ENCODE assay signal across 9 mouse cellular contexts in the genomic region with DNA sequence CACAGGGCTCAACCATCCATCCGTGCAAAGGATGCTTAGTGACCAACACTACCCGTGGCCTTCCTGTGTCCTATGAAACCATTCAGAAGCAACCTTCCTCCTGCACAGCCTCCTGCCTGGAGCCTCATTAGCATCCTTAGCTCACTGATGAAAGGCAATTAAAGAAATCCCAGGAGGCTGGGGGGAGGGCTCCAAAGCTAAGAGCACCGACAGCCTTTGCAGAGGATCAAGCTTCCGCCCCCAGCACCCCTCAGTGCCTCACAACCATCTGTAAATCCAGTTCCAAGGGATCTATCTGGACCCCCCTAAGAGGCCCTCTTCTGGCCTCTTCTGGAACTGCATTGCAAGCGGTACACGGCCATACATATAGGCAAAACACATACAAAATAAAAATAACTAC. TPM values are rescaled to one million over a fixed set of nuclear protein-coding genes. Genes with fewer than 3 reads are reported as not detected.
DNase-seq lines count a peak whose midpoint lies in the region; ATAC-seq and TF ChIP-seq lines count a peak whose summit lies in the region.
"Had no signal": no experiment of that assay in that cellular context is flagged by ENCODE, and none has a peak within 500 bp of the region (broad histone marks: within the 10 kb centered on the region; RNA-seq: fewer than 3 reads in every experiment).

No protein-coding gene starts in this region.

- 57% methylated on average over 6 of the region's 6 CpGs for WGBS in kidney, postnatal 0 days
- 50% methylated on average over 6 of the region's 6 CpGs for WGBS in kidney, embryonic 15.5 days
- WGBS in midbrain, embryonic 15.5 days = 38% methylated on average over 6 of the region's 6 CpGs
- WGBS in heart, embryonic 12.5 days = 54% methylated on average over 6 of the region's 6 CpGs

- no peak overlapping the region for H3K4me2 ChIP-seq in kidney, postnatal 0 days (ENCODE audit: low read length)
- no peak overlapping the region for H3K4me2 ChIP-seq in kidney, embryonic 15.5 days
- no peak overlapping the region for H3K4me2 ChIP-seq in midbrain, embryonic 15.5 days
- H3K4me2 ChIP-seq in heart, embryonic 12.5 days = no peak overlapping the region

- intact Hi-C loops in heart, postnatal 14 days (cut with DNase I) = no loop called here

- DNase-seq in kidney, postnatal 0 days (ENCODE audit: low spot score) = no peak
- DNase-seq in R1 (ENCODE audit: low read depth, low spot score) = peak; percentile 84
- peak; percentile 11 for DNase-seq in forelimb bud, embryonic 11.5 days (ENCODE audit: low read depth, low spot score)
- no peak for DNase-seq in heart, postnatal 14 days

- peaks cover 4% of the 10 kb centered on the region; the same call in 1 of the 2 replicates for H3K4me1 ChIP-seq in kidney, postnatal 0 days (replicated peaks; ENCODE audit: insufficient read depth, low read length)
- H3K4me1 ChIP-seq in kidney, embryonic 15.5 days = peaks cover 26% of the 10 kb centered on the region
- H3K4me1 ChIP-seq in midbrain, embryonic 15.5 days = peaks cover 18% of the 10 kb centered on the region
- no peaks in the 10 kb centered on the region for H3K4me1 ChIP-seq in heart, embryonic 12.5 days (replicated peaks)

- H3K27me3 ChIP-seq in kidney, postnatal 0 days (ENCODE audit: insufficient read depth, low read length) = no peaks in the 10 kb centered on the region
- no peaks in the 10 kb centered on the region for H3K27me3 ChIP-seq in kidney, embryonic 15.5 days
- no peaks in the 10 kb centered on the region for H3K27me3 ChIP-seq in midbrain, embryonic 15.5 days (replicated peaks)
- H3K27me3 ChIP-seq in heart, embryonic 12.5 days (replicated peaks) = 0 out of 2 replicates have a peak, but pooled peaks cover 3% of the 10 kb centered on the region

- ATAC-seq in kidney, postnatal 0 days (replicated peaks; ENCODE audit: low FRiP score, low read depth) = no peak
- no peak for ATAC-seq in kidney, embryonic 15.5 days (replicated peaks; ENCODE audit: low FRiP score)
- ATAC-seq in midbrain, embryonic 15.5 days (replicated peaks) = peak; percentile 45
- no peak for ATAC-seq in activated CD4-positive, CD25-positive, alpha-beta regulatory T cell, adult 4 months
- ATAC-seq in heart, embryonic 12.5 days (ENCODE audit: insufficient number of reproducible peaks, low FRiP score) = no peak

- no peak overlapping the region for H3K9ac ChIP-seq in kidney, postnatal 0 days (ENCODE audit: low read depth, low read length)
- H3K9ac ChIP-seq in kidney, embryonic 15.5 days = no peak overlapping the region
- H3K9ac ChIP-seq in midbrain, embryonic 15.5 days = no peak overlapping the region
- no peak overlapping the region for H3K9ac ChIP-seq in heart, embryonic 12.5 days

- H3K27ac ChIP-seq in kidney, postnatal 0 days = no peak overlapping the region
- H3K27ac ChIP-seq in kidney, embryonic 15.5 days = no peak overlapping the region
- no peak overlapping the region for H3K27ac ChIP-seq in midbrain, embryonic 15.5 days
- no peak overlapping the region for H3K27ac ChIP-seq in heart, embryonic 12.5 days (ENCODE audit: poor library complexity, severe bottlenecking)

- H3K9me3 ChIP-seq in kidney, postnatal 0 days (replicated peaks; ENCODE audit: low read length) = no peaks in the 10 kb centered on the region
- no peaks in the 10 kb centered on the region for H3K9me3 ChIP-seq in kidney, embryonic 15.5 days (replicated peaks)
- H3K9me3 ChIP-seq in midbrain, embryonic 15.5 days = no peaks in the 10 kb centered on the region
- H3K9me3 ChIP-seq in heart, embryonic 12.5 days (replicated peaks) = no peaks in the 10 kb centered on the region

- no peak overlapping the region for H3K4me3 ChIP-seq in kidney, postnatal 0 days (replicated peaks; ENCODE audit: low read depth, low read length)
- no peak overlapping the region for H3K4me3 ChIP-seq in kidney, embryonic 15.5 days (replicated peaks)
- no peak overlapping the region for H3K4me3 ChIP-seq in midbrain, embryonic 15.5 days
- H3K4me3 ChIP-seq in heart, embryonic 12.5 days = no peak overlapping the region

- H3K36me3 ChIP-seq in kidney, postnatal 0 days (ENCODE audit: insufficient read depth, low read length) = no peaks in the 10 kb centered on the region
- no peaks in the 10 kb centered on the region for H3K36me3 ChIP-seq in kidney, embryonic 15.5 days
- H3K36me3 ChIP-seq in midbrain, embryonic 15.5 days (replicated peaks) = no peaks in the 10 kb centered on the region
- no peaks in the 10 kb centered on the region for H3K36me3 ChIP-seq in heart, embryonic 12.5 days
- H3K36me3 ChIP-seq: G1E had no signal

- TF ChIP-seq CTCF in kidney, postnatal 0 days (IDR thresholded peaks at IDR 0.05; ENCODE audit: low read depth) = peak; percentile 36

RNA-seq across cellular contexts. Expression of gene Sgms2, which starts 19.4 kb away (rescaled TPM):
- polyA plus RNA-seq in kidney, postnatal 0 days (2015; fragmentation: Nextera tagmentation; extraction: Ambion mirVana) = 24.2 and 25.4 TPM in 2 replicates
- 10.5 and 17.0 TPM in 2 replicates for polyA plus RNA-seq in kidney, embryonic 15.5 days (2015; fragmentation: Nextera tagmentation; extraction: Ambion mirVana)
- polyA plus RNA-seq in midbrain, embryonic 15.5 days (2015; fragmentation: Nextera tagmentation; extraction: Ambion mirVana) = 1.4 TPM in 2 replicates
- polyA plus RNA-seq in activated CD4-positive, CD25-positive, alpha-beta regulatory T cell, adult 4 months (2017; shearing (Covaris generic)) = not detected
- total RNA-seq in heart, postnatal 14 days (2021) = 1 to 10 TPM; 2.0 to 2.7 TPM
- 0.71 and 0.87 TPM in 2 replicates for polyA plus RNA-seq in heart, embryonic 12.5 days (2016; fragmentation: Nextera tagmentation; extraction: Ambion mirVana)
- polyA plus RNA-seq: G1E had no signal

Comparison
In these comparisons a context has a peak if more than half of its experiments do, and no peak if none do; other contexts are left out.
1. DNase-seq: peak in R1 (single experiment) and forelimb bud, embryonic 11.5 days (single experiment); none in kidney, postnatal 0 days (single experiment) and heart, postnatal 14 days (0 of 2).